Mouse (Mus musculus) olfactory bulb, adult 2 months (tissue): ENCODE results near the gene Mzf1.

Experiments used
- CTCF ChIP-seq: fragments of 200-500 bp; IDR thresholded peaks from 2 replicates; pipeline ENCODE4 v1.5.1; 2012; ENCODE audit warnings: low read depth, mild to moderate bottlenecking, low read length, moderate library complexity; ENCODE audit not compliant: insufficient read depth
- POLR2A ChIP-seq: fragments of 200-500 bp; IDR thresholded peaks from 2 replicates; pipeline ENCODE4 v1.6.1; 2012; ENCODE audit warnings: mild to moderate bottlenecking, low read depth, low read length, moderate library complexity; ENCODE audit not compliant: insufficient read depth

DNA sequence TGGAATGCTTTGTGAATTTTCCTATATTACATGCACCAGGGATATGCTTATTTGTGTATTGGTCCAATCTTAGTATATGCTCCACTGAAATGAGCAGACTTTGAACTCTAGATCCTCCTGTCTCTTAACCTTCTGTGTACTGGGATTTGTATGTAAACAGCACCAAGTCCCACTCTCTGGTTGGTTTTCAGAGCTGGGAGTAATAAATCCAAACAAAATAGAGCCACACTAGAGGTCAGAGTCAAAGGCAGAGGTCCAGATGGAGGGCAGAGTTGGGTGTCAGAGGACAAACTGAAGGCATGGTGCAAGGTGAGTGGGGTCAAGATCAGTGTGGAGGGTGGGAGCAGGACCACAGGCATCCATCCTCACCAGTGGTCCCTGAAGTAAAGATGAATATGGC lies 58.7 kb downstream of the Mzf1 start:
- TF ChIP-seq CTCF (no peak), POLR2A (no peak)
